Mouse (Mus musculus): ENCODE data around the gene Mcoln2. TPM values are rescaled to one million over a fixed set of nuclear protein-coding genes. Genes with fewer than 3 reads are reported as not detected.

Mcoln2 gene
- polyA plus RNA-seq, 1 experiment, result not detected

DNA sequence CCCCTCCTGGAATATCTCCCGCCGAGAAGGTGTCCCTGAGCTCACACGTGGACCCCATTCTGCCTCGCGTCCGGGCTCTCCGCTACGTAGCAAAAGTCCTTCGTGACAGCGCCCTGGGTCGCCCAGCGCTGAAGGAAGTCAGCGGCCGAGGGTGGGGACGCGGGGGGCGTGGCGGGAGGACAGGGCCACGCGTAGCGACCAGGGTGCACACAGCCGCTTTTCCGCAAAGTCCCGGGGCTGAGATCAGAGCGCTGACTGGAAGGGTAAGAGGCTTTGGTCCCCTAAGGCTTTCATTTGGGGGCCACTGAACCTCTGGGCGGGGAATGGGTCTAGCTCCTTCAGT, 396 bp downstream of the Mcoln2 start:
- TF ChIP-seq SRF (IDR thresholded peaks at IDR 0.05; ENCODE audit: control insufficient read depth, insufficient read length, low read depth), result no peak
- Histone ChIP-seq H3K4me3 (no peak overlapping the region), H3K27me3 (ENCODE audit: control insufficient read depth, insufficient read depth, insufficient read length) (peaks cover 5% of the 10 kb centered on the region)

DNA sequence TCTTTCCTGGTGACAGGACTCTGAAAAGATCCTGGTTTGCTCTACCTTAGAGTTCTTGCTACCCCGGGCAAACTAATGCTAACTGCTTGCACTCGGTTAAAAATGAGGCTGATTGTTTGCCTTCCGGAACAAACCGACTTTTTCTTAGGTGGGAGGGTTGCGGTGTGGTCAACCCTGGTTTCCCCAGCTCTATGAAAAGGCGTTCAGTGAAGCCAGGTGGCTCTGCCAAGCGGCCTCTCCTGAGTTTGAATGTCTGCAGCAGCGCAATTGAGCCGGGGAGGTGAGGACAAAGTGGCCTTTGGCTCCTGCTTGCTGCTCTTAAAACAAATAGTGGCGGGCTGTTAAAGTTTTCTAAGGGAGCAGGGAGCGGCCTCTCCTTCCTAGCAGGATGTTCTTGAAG, 927 bp downstream of the Mcoln2 start:
- H3K4me2 ChIP-seq (ENCODE audit: low read depth), result peak overlapping the region; percentile 64
- H3ac ChIP-seq (ENCODE audit: control insufficient read depth, insufficient read length), result no peak overlapping the region
- H3K36me3 ChIP-seq (ENCODE audit: control insufficient read depth, insufficient read depth), result no peaks in the 10 kb centered on the region
- TF ChIP-seq MYOG (IDR thresholded peaks at IDR 0.05; ENCODE audit: control insufficient read depth in 1 of 3, insufficient read depth in 1 of 3, insufficient read length in 2 of 3, low read depth in 2 of 3) (no peak), TCF3 (IDR thresholded peaks at IDR 0.05; ENCODE audit: insufficient read length, low read depth) (no peak), MAX (IDR thresholded peaks at IDR 0.05; ENCODE audit: low read depth) (no peak), REST (IDR thresholded peaks at IDR 0.05; ENCODE audit: insufficient read depth, insufficient read length) (no peak), TCF12 (IDR thresholded peaks at IDR 0.05; ENCODE audit: insufficient read depth, poor library complexity, severe bottlenecking) (no peak), CEBPB (IDR thresholded peaks at IDR 0.05; ENCODE audit: insufficient read depth, poor library complexity, severe bottlenecking) (no peak), MYOD1 (IDR thresholded peaks at IDR 0.05; ENCODE audit: control insufficient read depth in 1 of 3, insufficient read length in 2 of 3, low read depth in 2 of 3) (no peak), USF1 (IDR thresholded peaks at IDR 0.05; ENCODE audit: low read depth) (no peak), E2F4 (IDR thresholded peaks at IDR 0.05; ENCODE audit: insufficient read depth) (no peak), POLR2AphosphoS2 (IDR thresholded peaks at IDR 0.05; ENCODE audit: insufficient read length, low read depth) (no peak), SRF (IDR thresholded peaks at IDR 0.05; ENCODE audit: control insufficient read depth, insufficient read length, low read depth) (no peak), POLR2A (IDR thresholded peaks at IDR 0.05; ENCODE audit: insufficient read length, low read depth) (no peak)
- no peaks in the 10 kb centered on the region for H3K79me2 ChIP-seq (ENCODE audit: control insufficient read depth, insufficient read depth)
- no peak overlapping the region for H3K4me3 ChIP-seq
- peaks cover 5% of the 10 kb centered on the region for H3K27me3 ChIP-seq (ENCODE audit: control insufficient read depth, insufficient read depth, insufficient read length)

More for the DNA sequence above, 396 bp downstream of the Mcoln2 start:
- H3K79me2 ChIP-seq (ENCODE audit: control insufficient read depth, insufficient read depth), result no peaks in the 10 kb centered on the region
- H3ac ChIP-seq (ENCODE audit: control insufficient read depth, insufficient read length), result no peak overlapping the region
- H3K36me3 ChIP-seq (ENCODE audit: control insufficient read depth, insufficient read depth), result no peaks in the 10 kb centered on the region
- H3K4me2 ChIP-seq (ENCODE audit: low read depth), result peak overlapping the region; percentile 64

DNA sequence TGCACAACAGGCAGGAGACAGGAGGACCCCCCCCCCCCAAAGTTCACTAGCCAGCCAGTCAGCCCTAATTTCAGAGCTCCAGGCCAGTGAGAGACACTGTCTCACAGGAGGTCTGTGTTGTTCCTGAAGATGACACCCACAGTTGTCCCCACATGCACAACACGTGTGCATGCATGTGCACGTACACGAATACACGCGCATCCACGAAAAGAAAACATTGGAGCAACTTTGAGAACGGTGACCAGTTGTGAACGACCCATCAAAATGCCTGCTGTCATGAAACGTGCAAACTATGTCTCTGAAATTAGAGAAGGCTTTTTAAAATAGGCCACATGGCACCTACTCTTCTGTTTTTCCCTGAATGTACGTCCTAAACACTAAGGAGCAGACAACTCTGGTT, 1.7 kb downstream of the Mcoln2 start:
- Histone ChIP-seq H3K79me2 (ENCODE audit: control insufficient read depth, insufficient read depth) (no peaks in the 10 kb centered on the region), H3K4me2 (ENCODE audit: low read depth) (no peak overlapping the region), H3K4me3 (no peak overlapping the region), H3K27me3 (ENCODE audit: control insufficient read depth, insufficient read depth, insufficient read length) (peaks cover 5% of the 10 kb centered on the region), H3ac (ENCODE audit: control insufficient read depth, insufficient read length) (no peak overlapping the region), H3K36me3 (ENCODE audit: control insufficient read depth, insufficient read depth) (no peaks in the 10 kb centered on the region)
- TF ChIP-seq TCF3 (IDR thresholded peaks at IDR 0.05; ENCODE audit: insufficient read length, low read depth), result no peak
- TF ChIP-seq MYOG (IDR thresholded peaks at IDR 0.05; ENCODE audit: control insufficient read depth in 1 of 3, insufficient read depth in 1 of 3, insufficient read length in 2 of 3, low read depth in 2 of 3), result no peak
- no peak for TF ChIP-seq USF1 (IDR thresholded peaks at IDR 0.05; ENCODE audit: low read depth)

DNA sequence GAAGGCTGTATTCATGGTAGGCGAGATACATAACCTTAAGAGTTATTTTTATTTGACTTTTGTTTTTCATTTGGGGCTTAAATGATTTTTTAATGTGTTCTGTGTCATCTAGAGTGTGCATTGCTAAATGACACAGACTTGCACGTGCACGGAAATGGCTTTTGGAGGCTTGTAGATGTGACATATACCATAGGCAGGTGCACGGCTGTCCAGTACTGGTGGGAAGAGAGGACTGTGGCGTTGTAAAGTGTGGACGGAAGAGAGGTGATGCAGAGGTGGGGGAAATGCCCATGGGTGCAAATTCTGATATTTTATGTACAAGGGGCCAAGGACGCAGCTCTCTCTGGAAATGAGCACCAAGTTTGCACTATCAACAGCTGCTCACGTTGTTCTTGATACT, 2.1 kb downstream of the Mcoln2 start:
- no peaks in the 10 kb centered on the region for H3K79me2 ChIP-seq (ENCODE audit: control insufficient read depth, insufficient read depth)
- TF ChIP-seq POLR2A (IDR thresholded peaks at IDR 0.05; ENCODE audit: insufficient read length, low read depth) (no peak), MYOG (IDR thresholded peaks at IDR 0.05; ENCODE audit: control insufficient read depth in 1 of 3, insufficient read depth in 1 of 3, insufficient read length in 2 of 3, low read depth in 2 of 3) (no peak), USF1 (IDR thresholded peaks at IDR 0.05; ENCODE audit: low read depth) (no peak), TCF3 (IDR thresholded peaks at IDR 0.05; ENCODE audit: insufficient read length, low read depth) (no peak)
- H3K4me2 ChIP-seq (ENCODE audit: low read depth), result no peak overlapping the region
- no peak overlapping the region for H3ac ChIP-seq (ENCODE audit: control insufficient read depth, insufficient read length)
- no peaks in the 10 kb centered on the region for H3K36me3 ChIP-seq (ENCODE audit: control insufficient read depth, insufficient read depth)
- H3K4me3 ChIP-seq, result no peak overlapping the region
- H3K27me3 ChIP-seq (ENCODE audit: control insufficient read depth, insufficient read depth, insufficient read length), result peaks cover 5% of the 10 kb centered on the region

DNA sequence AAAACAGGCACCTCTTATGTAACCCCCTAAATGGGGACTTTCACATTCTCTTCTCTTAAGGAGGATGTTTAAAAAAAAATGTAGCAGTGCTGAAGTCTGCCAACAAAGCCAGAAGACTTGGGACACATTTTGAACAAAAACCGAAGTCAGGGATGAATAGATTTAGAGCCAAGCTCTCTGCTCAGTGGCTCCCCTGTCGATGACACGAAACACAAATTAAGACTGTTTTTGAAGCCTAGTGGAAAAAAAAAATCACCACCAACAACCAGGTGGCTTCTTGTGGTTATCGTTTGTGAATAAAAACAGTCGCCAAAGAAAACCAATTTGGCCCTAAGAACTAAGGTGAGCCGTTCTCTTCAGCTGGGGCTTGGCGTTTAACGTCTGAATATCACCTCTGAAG, 2.7 kb downstream of the Mcoln2 start:
- TF ChIP-seq MAX (IDR thresholded peaks at IDR 0.05; ENCODE audit: low read depth) (no peak), TCF3 (IDR thresholded peaks at IDR 0.05; ENCODE audit: insufficient read length, low read depth) (no peak)
- H3K4me3 ChIP-seq, result no peak overlapping the region

DNA sequence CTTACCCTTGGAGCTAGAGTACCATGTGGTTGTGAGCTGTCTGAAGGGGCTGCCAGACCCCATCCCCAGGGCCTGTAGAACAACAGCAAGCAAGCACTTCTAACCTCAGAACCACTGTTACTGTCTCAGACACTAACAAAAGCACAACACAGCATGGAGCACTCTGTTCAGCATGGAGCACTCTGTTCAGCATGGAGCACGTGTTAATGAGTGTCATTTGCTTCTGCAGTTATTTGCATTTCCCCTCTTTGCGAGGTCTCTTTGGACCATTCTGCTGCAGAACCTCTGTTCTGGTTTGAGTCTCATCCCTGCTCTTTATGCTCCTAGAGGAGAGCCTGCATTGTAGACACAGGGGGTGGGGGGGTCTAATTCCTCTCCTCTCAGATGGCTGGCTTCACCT, 3.3 kb downstream of the Mcoln2 start:
- H3K27me3 ChIP-seq (ENCODE audit: control insufficient read depth, insufficient read depth, insufficient read length), result peaks cover 5% of the 10 kb centered on the region
- no peak overlapping the region for H3K4me2 ChIP-seq (ENCODE audit: low read depth)
- no peak for TF ChIP-seq POLR2A (IDR thresholded peaks at IDR 0.05; ENCODE audit: insufficient read length, low read depth)
- TF ChIP-seq MAX (IDR thresholded peaks at IDR 0.05; ENCODE audit: low read depth), result no peak
- no peak overlapping the region for H3K4me3 ChIP-seq
- no peaks in the 10 kb centered on the region for H3K36me3 ChIP-seq (ENCODE audit: control insufficient read depth, insufficient read depth)
- H3ac ChIP-seq (ENCODE audit: control insufficient read depth, insufficient read length), result no peak overlapping the region
- no peaks in the 10 kb centered on the region for H3K79me2 ChIP-seq (ENCODE audit: control insufficient read depth, insufficient read depth)

More for the DNA sequence above, 2.7 kb downstream of the Mcoln2 start:
- H3ac ChIP-seq (ENCODE audit: control insufficient read depth, insufficient read length), result no peak overlapping the region
- no peak overlapping the region for H3K4me2 ChIP-seq (ENCODE audit: low read depth)
- peaks cover 5% of the 10 kb centered on the region for H3K27me3 ChIP-seq (ENCODE audit: control insufficient read depth, insufficient read depth, insufficient read length)
- H3K79me2 ChIP-seq (ENCODE audit: control insufficient read depth, insufficient read depth), result no peaks in the 10 kb centered on the region
- H3K36me3 ChIP-seq (ENCODE audit: control insufficient read depth, insufficient read depth), result no peaks in the 10 kb centered on the region

All from myocyte (in vitro differentiated cells).